Mouse (Mus musculus): ENCODE measurements around the gene Apoa1. TPM values are rescaled to one million over a fixed set of nuclear protein-coding genes. Genes with fewer than 3 reads are reported as not detected.

Apoa1 gene
- 1 to 10 TPM in 1 of 2 experiments, not detected in 1; 1.4 TPM for total RNA-seq (2021)

DNA sequence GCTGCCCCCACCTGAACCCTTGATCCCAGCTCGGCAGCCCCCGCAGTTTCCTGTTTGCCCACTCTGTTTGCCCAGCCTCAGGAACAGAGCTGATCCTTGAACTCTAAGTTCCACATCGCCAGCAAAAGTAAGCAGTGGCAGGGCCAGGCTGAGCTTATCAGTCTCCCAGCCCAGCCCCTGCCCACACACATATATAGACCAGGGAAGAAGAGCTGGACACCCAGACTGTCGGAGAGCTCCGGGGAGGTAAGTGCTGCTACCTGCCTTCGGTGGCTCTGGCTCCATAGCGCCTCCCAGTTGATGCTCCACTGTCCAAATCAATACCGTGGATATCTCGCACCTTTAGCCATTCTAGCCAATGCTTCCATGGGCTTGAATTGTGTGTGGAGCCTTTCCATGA is at the start of gene Apoa1:
TSS of gene Apoa1 (plus strand) at position 90 of the 400 bp plus-strand sequence.
- intact Hi-C loops (cut with DNase I), result no loop called here
- no peak for DNase-seq

DNA sequence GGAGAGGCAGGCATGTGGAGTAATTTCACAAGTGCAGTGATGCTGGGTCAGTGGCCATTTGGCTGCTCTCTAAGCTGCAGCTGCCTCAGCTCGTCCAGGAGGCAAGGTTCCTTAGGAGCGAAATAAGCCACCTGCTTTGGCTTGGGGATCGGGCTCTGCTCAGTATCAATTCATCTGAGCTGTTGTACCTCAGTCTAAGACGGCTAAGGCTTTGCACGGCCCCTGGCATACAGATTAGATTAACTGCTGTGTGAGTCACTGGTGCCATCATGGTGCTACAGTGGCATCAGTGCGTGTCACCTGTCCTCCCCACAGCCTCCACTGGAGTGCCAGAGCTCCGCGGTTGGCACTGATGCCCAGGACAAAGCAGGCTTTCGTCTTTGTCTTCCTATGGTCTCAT is 49.8 kb upstream of the Apoa1 start:
- DNase-seq, result no peak
- intact Hi-C loops (cut with DNase I), result no loop called here

DNA sequence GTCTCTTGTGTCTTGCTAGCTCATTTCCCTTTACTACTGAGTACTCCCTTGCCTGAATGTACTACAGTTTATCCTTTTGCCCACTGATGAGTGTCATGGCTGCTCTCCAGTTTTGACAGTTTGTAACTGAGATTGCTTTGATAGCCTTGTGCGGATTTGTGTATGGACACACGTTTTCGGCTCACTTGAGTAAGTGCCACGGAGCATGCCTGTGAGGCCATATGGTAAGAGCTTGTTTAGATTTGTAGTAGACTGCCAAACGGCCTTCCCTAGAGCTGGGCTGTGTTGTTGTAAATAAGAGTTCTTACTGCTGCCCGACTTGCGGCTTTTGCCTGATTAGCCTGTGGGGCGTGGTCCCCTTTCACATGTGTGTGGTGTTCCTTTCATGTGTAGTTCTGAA is 47.1 kb upstream of the Apoa1 start:
- intact Hi-C loops (cut with DNase I), result no loop called here
- DNase-seq, result no peak

DNA sequence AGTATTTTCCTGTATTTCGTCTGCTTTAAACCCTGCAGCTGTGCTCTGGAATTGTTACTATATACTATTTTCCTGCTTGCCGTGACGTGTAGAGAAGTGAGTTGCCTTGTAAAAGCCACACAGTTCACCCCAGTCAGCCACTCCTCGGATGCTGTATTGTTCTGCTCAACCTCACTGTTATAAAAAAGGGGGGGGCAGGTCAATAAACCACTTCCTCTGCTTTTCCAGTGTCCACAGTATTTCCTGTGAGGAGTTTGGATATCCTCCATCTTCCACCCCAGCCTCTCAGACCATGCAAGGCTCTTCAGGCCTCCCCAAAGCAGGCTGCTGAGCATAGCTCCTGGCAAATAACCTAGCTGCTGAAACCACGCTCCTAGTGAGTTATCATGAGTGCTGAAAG is 43.8 kb upstream of the Apoa1 start:
- DNase-seq, result no peak
- intact Hi-C loops (cut with DNase I), result no loop called here

DNA sequence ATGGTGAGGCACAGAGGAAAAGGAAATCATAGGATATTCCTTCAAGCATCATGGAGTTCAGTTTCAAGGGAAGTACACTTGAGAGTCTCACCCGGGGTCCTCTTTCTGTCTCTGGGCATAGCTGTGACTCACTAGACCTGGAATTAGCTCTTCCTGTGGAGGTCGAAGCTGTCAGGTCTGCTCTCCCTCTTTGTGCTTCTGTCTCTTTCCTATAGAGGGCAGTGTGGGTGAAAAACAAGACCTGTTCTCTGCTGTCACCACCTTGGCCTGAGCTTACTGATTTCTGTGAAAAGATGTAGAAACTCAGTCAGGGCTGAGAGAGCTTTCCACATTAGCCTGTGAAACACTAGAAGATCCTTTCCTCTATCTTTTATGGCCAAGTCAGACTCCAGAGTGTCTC is 43.2 kb upstream of the Apoa1 start:
- no peak for DNase-seq
- intact Hi-C loops (cut with DNase I), result no loop called here

DNA sequence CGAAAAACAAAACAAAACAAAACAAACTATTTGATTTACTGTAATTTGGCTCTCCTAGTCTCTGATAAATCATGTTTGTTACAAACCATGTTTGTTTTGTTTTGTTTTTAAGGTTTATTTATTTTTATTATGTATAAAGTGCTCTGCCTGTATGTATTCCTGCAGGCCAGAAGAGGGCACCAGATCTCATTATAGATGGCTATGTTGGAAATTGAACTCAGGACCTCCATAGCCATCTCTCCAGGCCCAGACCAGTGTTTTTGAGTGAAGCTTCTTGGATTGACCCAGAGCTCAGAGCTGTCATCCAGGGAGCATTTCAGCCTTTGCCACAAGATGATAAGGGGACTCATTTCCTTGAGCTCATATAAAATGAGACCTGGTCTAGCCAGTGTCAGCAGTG is 42.0 kb upstream of the Apoa1 start:
- no peak for DNase-seq
- intact Hi-C loops (cut with DNase I), result no loop called here

DNA sequence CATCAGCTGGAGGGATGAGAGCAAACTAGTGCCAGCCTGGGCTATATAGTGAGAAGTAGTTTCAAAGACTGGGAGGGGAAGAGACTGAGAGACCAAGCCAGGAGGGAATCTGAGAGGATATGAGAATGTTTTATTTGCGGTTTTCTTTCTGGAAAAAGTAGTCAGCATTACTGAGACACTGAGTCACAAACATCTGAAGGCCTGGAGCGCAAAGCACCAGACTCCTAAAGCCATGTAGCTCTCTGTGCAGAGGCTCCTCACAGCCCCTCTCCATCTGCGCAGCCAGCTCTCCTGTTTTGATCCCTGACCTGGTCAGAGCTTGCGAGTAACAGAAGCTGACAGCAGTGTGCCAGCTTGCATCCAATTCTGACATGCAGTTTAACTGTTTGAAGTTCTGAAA is 40.0 kb upstream of the Apoa1 start:
- no peak for DNase-seq
- intact Hi-C loops (cut with DNase I), result no loop called here

DNA sequence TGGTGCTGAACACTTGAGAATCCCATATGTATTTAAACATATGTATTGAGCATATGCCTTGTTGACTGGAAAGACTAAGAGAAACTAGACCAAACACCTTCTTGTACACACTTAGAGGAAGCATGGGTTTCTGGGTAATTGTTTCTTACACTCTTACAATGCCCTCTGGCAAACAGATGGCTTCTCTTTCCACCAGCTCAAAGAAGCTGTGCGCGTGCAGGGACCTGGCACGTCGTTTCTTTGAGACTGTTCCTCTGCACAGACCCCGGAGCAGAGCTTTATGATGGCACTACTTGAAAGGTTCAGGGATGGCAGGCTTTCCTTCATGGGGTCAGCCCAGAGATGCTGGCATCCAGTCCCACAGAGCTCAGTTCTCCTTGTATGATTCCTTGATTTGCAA is 39.4 kb upstream of the Apoa1 start:
- intact Hi-C loops (cut with DNase I), result no loop called here
- peak; percentile 39 for DNase-seq

DNA sequence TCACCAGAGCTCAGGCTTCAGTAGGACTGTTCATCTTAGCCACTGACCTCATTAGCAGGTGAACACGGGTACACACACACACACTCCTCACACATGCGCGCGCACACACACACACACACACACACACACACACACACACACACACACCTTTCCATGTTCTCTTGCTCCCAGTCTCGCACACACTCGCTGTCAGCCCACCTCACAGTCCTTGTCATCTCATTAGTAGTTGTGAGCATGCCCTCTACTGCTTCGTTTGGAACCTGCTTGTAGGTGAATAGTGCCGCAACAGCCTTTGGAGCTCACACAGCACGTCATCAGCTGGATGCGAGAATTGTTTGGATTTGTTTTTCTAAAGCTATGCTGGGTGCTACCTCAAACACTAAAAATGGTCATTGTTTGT is 39.0 kb upstream of the Apoa1 start:
- no peak for DNase-seq
- intact Hi-C loops (cut with DNase I), result no loop called here

DNA sequence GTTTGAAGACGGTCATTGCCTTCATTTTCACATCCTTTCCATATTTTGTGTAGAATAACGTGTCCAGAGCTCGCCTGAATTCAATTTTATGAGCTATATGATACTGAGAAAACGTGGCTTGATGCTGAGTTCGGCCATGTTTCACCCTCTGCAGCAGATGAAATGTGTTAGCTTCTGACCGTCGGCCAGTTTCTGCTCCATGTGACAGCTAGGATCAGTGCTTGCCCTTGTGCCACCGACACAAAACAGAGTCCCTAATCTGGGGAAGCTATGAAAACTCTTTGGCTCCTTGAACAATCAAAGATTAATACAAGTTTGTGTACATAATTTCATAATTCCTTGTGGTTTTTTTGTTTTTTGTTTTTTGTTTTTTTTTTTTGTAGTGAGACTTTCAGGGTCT is 37.1 kb upstream of the Apoa1 start:
- intact Hi-C loops (cut with DNase I), result loop anchor here (2.0 kb wide), 1 partner anchor 188 kb away; no protein-coding TSS in a partner anchor
- no peak for DNase-seq

DNA sequence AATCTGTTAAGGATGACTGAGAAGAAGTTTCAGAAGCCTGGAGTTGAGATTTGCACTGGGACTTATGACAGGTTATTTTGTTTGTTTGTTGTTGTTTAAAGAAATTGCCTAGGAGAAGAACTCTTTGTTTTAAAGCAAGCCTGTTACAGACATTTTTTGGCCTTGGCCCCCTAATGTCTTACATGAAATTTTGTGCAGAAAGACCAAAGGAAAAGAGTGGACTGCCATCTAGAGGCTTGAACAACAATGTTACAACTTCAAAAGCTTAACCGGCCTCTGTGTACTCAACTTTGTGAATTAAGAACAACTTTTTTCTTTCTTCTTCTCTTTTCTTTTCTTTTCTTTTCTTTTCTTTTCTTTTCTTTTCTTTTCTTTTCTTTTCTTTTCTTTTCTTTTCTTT is 36.7 kb upstream of the Apoa1 start:
- intact Hi-C loops (cut with DNase I), result loop anchor here (2.0 kb wide), 1 partner anchor 189 kb away; no protein-coding TSS in a partner anchor
- DNase-seq, result no peak

DNA sequence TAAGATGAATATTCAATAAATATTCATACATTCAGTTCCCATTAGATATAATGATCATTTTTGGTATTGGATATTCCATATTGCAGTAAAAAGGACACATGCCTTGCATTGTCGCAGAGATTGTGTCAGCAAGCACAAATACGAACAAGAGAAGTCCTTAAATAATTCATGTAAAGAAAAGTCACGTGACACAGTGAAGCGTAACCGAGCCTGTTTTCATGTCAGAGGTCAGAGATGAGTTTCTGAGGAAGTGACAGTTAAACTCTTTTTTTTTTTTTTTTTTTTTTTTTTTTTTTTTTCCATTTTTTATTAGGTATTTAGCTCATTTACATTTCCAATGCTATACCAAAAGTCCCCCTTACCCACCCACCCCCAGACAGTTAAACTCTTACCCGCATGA is 35.7 kb upstream of the Apoa1 start:
- no peak for DNase-seq
- intact Hi-C loops (cut with DNase I), result no loop called here

DNA sequence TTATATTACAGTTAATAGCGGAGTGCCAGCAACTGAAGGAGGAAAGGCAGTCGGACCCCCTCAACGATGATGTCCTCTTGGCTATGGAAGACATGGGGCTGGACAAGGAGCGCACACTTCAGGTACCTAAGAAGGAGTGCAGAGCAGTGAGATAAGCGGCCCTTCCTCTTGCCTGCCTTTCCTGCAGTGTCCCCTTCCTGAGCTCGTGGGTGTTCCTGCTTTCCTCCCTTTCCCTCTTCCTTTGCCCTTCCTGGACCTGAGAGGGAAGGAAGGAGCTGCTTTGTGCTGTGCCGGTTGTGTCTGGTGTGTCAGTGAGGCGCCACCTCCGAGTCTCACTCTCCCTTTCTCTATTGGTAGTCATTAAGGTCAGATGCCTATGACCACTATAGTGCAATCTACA is 33.6 kb upstream of the Apoa1 start:
- intact Hi-C loops (cut with DNase I), result no loop called here
- no peak for DNase-seq

DNA sequence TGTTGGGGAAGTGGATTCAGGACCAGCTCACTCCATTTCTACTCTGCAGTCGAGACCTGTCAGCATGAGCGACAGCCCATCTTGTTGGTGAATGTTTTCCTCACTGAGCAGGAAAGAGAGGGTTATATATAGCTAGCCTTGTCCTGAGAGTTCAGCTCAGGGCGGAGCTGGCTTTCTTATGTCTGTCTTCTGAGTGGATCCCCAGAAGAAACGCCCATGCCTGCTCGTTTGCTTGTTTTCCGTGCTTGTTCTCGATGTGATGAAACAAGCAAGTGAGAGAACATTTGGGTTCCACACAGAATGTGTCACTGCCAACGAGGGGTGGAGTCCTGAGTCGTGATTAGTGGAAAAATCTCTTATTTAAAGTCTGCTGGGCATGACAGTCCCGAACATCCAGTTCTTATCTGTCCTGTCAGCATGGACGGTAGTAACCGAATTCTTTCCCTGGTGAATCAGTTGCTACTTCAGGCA is 31.6 kb upstream of the Apoa1 start:
- intact Hi-C loops (cut with DNase I), result no loop called here
- DNase-seq, result no peak

DNA sequence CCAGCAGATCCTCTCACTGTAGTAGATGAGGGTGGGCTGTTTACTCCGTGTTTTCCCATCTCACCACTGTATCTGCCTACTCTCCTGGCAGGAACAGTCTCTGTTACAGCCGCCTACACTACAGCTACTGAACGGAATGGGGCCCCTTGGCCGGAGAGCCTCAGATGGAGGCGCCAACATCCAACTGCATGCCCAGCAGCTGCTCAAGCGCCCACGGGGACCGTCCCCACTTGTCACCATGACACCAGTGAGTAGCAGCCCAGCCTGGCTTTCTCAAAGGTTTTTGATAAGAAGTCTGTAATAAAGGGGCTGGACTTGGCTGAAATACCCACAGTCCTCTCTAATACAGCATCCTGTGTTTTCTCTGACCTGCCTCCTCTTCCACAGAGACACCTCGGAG is 29.9 kb upstream of the Apoa1 start:
- DNase-seq, result peak; percentile 28
- intact Hi-C loops (cut with DNase I), result no loop called here

DNA sequence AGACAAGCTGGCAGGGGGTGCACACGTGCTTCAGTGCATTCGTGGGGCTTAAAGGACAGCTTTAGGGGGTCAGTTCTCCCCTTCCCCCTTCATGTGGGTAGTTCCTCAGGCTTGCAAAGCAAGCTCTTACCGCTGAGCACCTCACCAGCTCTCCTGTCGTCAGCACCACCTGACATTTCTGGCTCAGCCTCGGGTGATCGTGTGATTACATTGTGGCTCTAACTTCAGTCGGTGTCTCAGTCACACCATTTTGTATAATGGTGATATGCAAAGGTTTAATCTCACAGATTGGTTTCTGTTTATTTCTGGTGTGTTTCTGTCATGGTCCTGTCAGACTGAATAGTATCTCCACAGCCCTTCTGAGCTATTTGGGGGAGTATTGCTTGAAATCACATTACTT is 29.4 kb upstream of the Apoa1 start:
- no peak for DNase-seq
- intact Hi-C loops (cut with DNase I), result no loop called here

DNA sequence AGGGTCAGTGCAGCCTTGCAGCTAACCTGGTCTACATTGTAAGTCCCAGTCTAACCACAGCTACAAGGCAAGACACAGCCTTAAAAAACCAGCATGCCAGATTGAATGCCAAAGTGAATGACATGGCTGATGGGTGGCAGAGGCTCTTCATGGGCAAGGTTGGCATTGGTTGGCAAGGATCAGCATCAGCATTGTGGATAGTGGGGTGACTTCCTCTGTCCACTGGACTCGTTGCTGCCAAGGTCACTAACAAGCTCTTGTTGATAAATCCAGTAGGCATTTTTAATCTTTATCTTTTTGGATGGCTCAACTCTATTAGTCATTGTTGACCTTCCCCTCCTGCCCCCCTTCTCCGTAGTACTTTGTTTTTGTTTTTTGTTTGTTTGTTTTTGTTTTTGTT is 28.8 kb upstream of the Apoa1 start:
- DNase-seq, result no peak

DNA sequence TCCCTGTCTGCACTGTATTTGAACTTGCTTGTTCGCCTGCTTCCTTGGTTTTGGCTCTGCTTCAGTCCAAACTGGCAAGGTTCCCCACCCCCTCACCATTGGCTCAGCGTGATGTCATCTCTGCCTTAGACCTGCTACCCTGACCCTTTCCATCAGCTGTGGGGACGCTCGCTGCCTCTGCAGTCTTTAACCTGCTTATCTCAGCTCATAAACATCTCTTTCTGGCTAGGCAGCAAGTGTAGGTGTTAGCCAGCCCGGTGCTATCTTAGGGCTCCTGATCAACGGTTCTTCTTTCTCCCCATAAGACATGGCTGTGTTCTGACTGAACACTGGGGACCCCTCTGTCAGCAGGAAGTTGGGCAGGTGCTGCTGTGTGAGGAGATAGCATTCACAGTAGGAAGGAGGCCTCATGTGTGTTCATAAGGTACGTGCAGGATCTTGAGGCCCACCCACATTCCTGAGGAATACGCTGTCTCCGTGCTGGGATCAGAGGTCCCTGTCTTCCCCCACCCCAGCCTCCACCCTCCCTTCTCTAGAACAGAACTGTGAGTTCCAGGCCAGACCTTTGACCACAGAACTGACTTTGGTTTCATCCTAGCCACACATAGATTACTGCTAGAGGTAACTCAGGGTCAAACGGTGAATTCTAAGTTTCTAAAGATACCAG is 21.4 kb upstream of the Apoa1 start:
- intact Hi-C loops (cut with DNase I), result no loop called here
- DNase-seq, result no peak

More for the DNA sequence above, 28.8 kb upstream of the Apoa1 start:
- intact Hi-C loops (cut with DNase I), result no loop called here

DNA sequence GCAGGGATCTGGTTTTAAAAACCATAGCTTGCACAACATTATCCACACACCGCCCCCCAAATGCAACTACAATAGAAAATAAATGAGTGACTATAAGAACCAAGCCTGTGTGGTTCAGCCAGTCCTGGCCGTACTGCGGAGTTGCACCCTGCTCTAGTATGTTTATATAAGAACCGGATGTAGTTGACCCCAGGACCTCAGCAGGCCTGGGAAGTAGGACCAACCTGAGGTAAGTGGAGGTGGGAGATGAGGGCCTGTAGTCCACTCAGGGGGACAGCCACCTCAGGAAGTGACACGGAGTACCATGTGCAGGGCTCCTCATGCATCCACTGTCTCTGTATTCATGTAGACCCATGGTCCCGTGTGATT is 20.9 kb upstream of the Apoa1 start:
- intact Hi-C loops (cut with DNase I), result no loop called here
- no peak for DNase-seq

DNA sequence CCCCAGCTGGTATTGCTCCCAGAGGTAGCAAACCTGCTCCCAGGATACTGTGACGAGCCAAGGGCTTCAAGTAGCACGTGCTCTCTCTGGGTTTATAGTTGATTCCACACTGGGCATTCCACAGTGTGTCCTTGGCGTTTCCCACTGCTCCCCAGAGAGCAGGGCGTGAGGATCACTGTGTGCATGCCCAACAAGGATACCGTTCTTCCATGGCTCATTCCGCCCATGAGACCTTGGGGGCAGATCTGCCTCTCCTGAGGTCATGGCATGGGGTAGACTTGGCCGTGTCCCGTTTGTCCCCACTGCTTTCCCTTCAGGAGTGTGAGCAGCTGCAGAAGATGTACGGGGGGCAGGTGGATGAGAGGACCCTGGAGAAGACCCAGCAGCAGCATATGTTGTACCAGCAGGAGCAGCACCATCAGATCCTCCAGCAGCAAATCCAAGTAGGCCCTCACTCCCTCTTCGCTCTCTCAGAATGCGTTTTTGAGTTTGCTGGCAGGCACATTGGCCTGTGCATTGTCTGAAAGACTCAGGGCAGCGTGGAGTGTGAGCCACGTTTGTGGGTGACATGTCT is 19.9 kb upstream of the Apoa1 start:
- intact Hi-C loops (cut with DNase I), result no loop called here
- DNase-seq, result no peak

DNA sequence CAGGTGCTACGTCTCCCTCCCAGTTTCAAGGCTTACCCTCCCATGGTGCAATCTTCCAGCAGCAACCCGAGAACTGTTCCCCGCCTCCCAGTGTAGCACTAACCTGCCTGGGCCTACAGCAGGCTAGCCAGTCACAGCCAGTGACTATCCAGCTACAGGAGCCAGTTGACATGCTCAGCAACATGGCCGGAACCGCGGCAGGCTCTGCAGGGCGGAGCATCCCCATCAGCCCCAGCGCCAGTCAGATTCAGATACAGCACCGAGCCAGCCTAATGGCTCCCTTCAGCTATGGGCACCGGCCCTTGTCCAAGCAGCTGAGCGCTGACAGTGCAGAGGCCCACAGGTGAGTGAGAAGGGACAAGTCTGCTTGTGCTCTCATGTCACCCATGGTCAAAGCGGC is 17.9 kb upstream of the Apoa1 start:
- no peak for DNase-seq
- intact Hi-C loops (cut with DNase I), result no loop called here

DNA sequence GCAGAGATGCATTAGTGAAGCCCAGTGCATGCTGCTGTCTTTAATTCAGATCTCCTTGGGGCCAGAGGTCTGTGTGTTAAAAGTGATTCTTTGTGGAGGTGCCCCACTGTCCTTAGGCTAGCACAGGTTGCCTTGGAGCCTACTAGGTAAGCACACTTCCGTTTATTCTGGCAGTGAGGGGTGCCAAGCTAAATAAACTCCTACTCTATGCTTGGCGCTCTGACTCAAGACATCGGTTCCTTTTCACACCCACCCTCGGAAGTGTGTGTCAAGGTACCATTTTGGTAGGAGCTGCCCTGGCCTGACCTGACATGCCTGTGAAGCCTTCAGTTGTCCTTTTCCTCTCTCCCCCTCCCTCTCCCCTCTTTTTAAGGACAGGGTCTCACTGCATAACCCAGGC is 14.1 kb upstream of the Apoa1 start:
- intact Hi-C loops (cut with DNase I), result no loop called here
- no peak for DNase-seq

DNA sequence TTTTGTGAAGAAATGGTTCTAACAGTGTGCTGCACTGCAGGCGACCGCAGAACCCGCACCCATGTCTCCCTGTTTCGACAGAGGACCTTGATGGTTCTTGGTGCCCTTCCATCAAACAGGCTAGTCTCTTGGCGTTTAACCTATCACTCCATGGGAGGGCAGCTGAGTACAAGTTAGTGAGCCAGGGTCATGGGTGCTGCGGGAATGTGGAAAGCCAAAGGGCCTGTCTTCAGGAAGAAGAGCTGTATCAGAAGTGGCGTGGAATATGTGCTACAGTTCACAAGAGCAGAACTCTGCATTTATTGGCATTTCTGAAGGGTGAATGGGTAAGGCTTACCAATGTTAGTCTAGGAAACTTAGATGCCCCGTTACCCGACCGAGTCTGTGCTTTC is 13.4 kb upstream of the Apoa1 start:
- no peak for DNase-seq
- intact Hi-C loops (cut with DNase I), result no loop called here
